Mouse (Mus musculus) lung, adult 18-20 months (tissue): ENCODE data around the gene Best3.
"Not testable (repeated sequence)": the region's sequence is repeated elsewhere in the genome, so short reads cannot be mapped to it uniquely, and the experiment has no call there.

Source experiments
- DNase-seq, 2 experiments: peaks; one replicate each; pipeline ENCODE4 v3.0.0; 2022; ENCODE audit warnings: mixed read lengths in 2 of 2

The Best3 gene

GRCm38 (mm10) chr10:116978841-116979240, 7.3 kb upstream of the Best3 start:
- no peak for DNase-seq

- DNase-seq, result no peak
These were observed 5.8 kb upstream of the Best3 start for GRCm38 (mm10) chr10:116980273-116980672.

- DNase-seq, result peak in 1 of 2 experiments; percentile 16
These were observed 5.2 kb upstream of the Best3 start for GRCm38 (mm10) chr10:116980888-116981287.

GRCm38 (mm10) chr10:116982526-116982925, 3.6 kb upstream of the Best3 start:
- no peak for DNase-seq

- DNase-seq, result no peak
These were observed 1.3 kb upstream of the Best3 start for GRCm38 (mm10) chr10:116984836-116985235.

GRCm38 (mm10) chr10:116993971-116994370, 7.9 kb downstream of the Best3 start:
- peak in 1 of 2 experiments; percentile 18 for DNase-seq

- no peak for DNase-seq
These were observed 9.0 kb downstream of the Best3 start for GRCm38 (mm10) chr10:116995162-116995561.

- peak in 1 of 2 experiments; percentile 8 for DNase-seq
These were observed 9.6 kb downstream of the Best3 start for GRCm38 (mm10) chr10:116995584-116996235.

GRCm38 (mm10) chr10:116996236-116996600, 10.1 kb downstream of the Best3 start:
- peak; percentile 74 to 83 for DNase-seq

GRCm38 (mm10) chr10:116998716-116999455, 12.8 kb downstream of the Best3 start:
- DNase-seq, result no peak

- peak in 1 of 2 experiments; percentile 25 for DNase-seq
These were observed 14.9 kb downstream of the Best3 start for GRCm38 (mm10) chr10:117000975-117001374.

GRCm38 (mm10) chr10:117004695-117005094, 18.6 kb downstream of the Best3 start:
- no peak for DNase-seq

GRCm38 (mm10) chr10:117005707-117006464, 19.8 kb downstream of the Best3 start:
- DNase-seq, result no peak

- no peak for DNase-seq
These were observed 23.6 kb downstream of the Best3 start for GRCm38 (mm10) chr10:117009691-117010090.

- DNase-seq, result no peak
These were observed 24.9 kb downstream of the Best3 start for GRCm38 (mm10) chr10:117011047-117011446.

GRCm38 (mm10) chr10:117013689-117014390, 27.7 kb downstream of the Best3 start:
- DNase-seq, result no peak

- DNase-seq, result no peak
These were observed 28.5 kb downstream of the Best3 start for GRCm38 (mm10) chr10:117014565-117014964.

GRCm38 (mm10) chr10:117018281-117018840, 32.2 kb downstream of the Best3 start:
- DNase-seq, result no peak

GRCm38 (mm10) chr10:117021020-117021754, 35.1 kb downstream of the Best3 start:
- DNase-seq, result no peak

GRCm38 (mm10) chr10:117023693-117024092, 37.6 kb downstream of the Best3 start:
- no peak for DNase-seq

GRCm38 (mm10) chr10:117025776-117026175, 39.7 kb downstream of the Best3 start:
- DNase-seq, result not testable (repeated sequence)

GRCm38 (mm10) chr10:117026176-117026575, 40.1 kb downstream of the Best3 start:
- DNase-seq, result no peak
